Mouse (Mus musculus) liver, adult 2 months (tissue): ENCODE results near the gene Trpm1. TPM values are rescaled to one million over a fixed set of nuclear protein-coding genes. Genes with fewer than 3 reads are reported as not detected.

Experiments used
- DNase-seq: peaks from one replicate; pipeline ENCODE4 v3.0.0-alpha.2; 2011; ENCODE audit warnings: low read depth, low spot score; ENCODE audit errors: extremely low read depth
- H3K27ac ChIP-seq: fragments of 200-500 bp; replicated peaks from 2 replicates; pipeline ENCODE4 v1.5.1; 2012; ENCODE audit warnings: low read depth, mild to moderate bottlenecking, control low read depth, inconsistent platforms, low read length; ENCODE audit not compliant: insufficient read depth
- H3K27me3 ChIP-seq: fragments of 200-500 bp; 2 replicates; pipeline ENCODE4 v1.6.1; 2012; ENCODE audit warnings: mild to moderate bottlenecking, moderate library complexity, low read length, inconsistent platforms; ENCODE audit not compliant: control insufficient read depth, insufficient read depth
- H3K36me3 ChIP-seq: fragments of 200-500 bp; 2 replicates; pipeline ENCODE4 v1.6.1; 2012; ENCODE audit warnings: low read length, inconsistent platforms; ENCODE audit not compliant: control insufficient read depth, insufficient read depth
- H3K4me1 ChIP-seq: fragments of 200-500 bp; 2 replicates; pipeline ENCODE4 v1.6.1; 2011; ENCODE audit warnings: low read length; ENCODE audit not compliant: control insufficient read depth, insufficient read depth
- H3K4me3 ChIP-seq: fragments of 200-500 bp; 2 replicates; pipeline ENCODE4 v1.5.1; 2011; ENCODE audit warnings: low read depth, mild to moderate bottlenecking, control low read depth, low read length, moderate library complexity; ENCODE audit not compliant: insufficient read depth
- H3K79me2 ChIP-seq: fragments of 200-500 bp; 2 replicates; pipeline ENCODE4 v1.6.1; 2012; ENCODE audit warnings: inconsistent platforms, mild to moderate bottlenecking, low read length, moderate library complexity; ENCODE audit not compliant: control insufficient read depth, insufficient read depth
- H3K9ac ChIP-seq: fragments of 200-500 bp; 2 replicates; pipeline ENCODE4 v1.6.1; 2012; ENCODE audit warnings: low read depth, mild to moderate bottlenecking, control low read depth, inconsistent platforms, low read length
- CTCF ChIP-seq: fragments of 200-500 bp; IDR thresholded peaks from 2 replicates; pipeline ENCODE4 v1.5.1; 2011; ENCODE audit warnings: low read depth, low read length, control low read depth
- POLR2A ChIP-seq: fragments of 200-500 bp; IDR thresholded peaks from 2 replicates; pipeline ENCODE4 v1.6.1; 2011; ENCODE audit warnings: low read length, control low read depth; ENCODE audit not compliant: insufficient read depth; ENCODE audit errors: extremely low read depth
- WGBS: fragments of 180-500 bp; shearing (Covaris S2); methylation state at CpG from one replicate; pipeline ENCODE4 v1.1.7; 2018; 5-methylcytosine and 5-hydroxymethylcytosine counted together
- polyA plus RNA-seq: library from polyadenylated mRNA; depleted of rRNA; stranded (reverse); fragments of >200 nt; gene quantifications from 2 replicates; pipeline ENCODE4 v1.2.3, GENCODE M21; 2012
- total RNA-seq: library from RNA; depleted of rRNA; stranded (reverse); fragments of >200 nt; gene quantifications from 2 replicates; pipeline ENCODE4 v1.2.3, GENCODE M21; 2014

Gene Trpm1
- total and polyA plus RNA-seq, 2 experiments = 0.04 TPM; not detected in 1

DNA sequence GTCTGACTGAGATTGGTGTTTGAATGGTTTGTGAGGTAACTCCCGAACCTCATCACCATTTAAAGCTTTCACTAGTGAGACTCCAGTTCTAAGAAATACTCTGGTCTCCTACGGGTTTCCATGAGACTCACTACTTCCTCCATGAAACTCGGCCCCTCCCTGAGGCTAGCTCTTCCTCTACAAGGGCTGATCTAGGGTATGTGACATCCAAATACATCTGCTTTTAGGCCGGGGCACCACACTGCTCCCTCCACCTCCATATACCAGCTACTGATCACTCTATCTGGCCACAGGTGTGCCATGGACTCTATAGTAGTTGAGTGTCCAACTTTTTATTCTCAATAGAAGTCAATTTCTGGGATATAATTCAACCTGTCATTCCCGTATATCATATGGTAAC, 69.6 kb downstream of the Trpm1 start:
- H3K4me3 ChIP-seq = no peak overlapping the region
- no peaks in the 10 kb centered on the region for H3K79me2 ChIP-seq
- no peak overlapping the region for H3K27ac ChIP-seq
- no peaks in the 10 kb centered on the region for H3K27me3 ChIP-seq
- no peak for TF ChIP-seq POLR2A
- TF ChIP-seq CTCF = no peak
- H3K4me1 ChIP-seq = no peaks in the 10 kb centered on the region
- WGBS = 86% methylated on average over 5 of the region's 5 CpGs
- H3K9ac ChIP-seq = no peak overlapping the region
- no peak for DNase-seq
- no peaks in the 10 kb centered on the region for H3K36me3 ChIP-seq

DNA sequence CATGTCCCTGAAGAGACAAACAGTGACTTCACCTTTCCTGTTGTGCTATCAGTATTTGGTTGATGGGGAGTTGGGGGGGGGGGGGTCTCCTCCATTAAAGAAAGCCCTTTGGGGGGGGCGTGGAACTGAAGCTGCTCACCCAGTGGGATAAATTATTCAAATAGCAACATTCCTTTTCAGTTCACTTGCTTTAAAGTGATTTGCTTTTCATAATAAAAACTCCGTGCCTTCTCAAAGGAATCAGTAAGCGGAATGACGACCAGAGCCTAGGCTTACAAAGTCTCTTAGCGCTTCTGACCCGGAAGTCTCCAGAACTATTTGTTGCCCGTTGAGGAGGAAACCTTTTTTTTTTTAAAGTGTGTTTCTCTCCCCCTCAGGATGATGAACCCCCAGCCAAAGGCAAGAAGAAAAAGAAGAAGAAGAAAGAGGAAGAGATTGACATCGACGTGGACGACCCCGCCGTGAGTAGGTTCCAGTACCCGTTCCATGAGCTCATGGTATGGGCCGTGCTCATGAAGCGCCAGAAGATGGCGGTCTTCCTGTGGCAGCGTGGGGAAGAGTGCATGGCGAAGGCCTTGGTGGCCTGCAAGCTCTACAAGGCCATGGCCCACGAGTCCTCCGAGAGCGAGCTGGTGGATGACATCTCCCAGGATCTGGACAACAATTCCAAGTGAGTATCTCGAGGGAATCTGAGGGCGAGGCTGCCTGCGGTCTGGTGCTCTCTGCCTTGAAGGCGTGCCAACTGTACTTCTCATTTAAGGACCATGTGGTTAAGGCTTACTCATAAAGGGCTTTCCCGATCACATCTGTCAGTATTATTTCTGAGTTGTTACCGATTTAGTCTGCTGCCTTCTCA, 72.9 kb downstream of the Trpm1 start:
- no peak for DNase-seq
- TF ChIP-seq CTCF = no peak
- TF ChIP-seq POLR2A = no peak
- Histone ChIP-seq H3K36me3 (no peaks in the 10 kb centered on the region), H3K9ac (no peak overlapping the region), H3K79me2 (no peaks in the 10 kb centered on the region), H3K27ac (no peak overlapping the region), H3K4me1 (no peaks in the 10 kb centered on the region), H3K4me3 (no peak overlapping the region), H3K27me3 (no peaks in the 10 kb centered on the region)
- 91% methylated on average over 27 of the region's 27 CpGs for WGBS

DNA sequence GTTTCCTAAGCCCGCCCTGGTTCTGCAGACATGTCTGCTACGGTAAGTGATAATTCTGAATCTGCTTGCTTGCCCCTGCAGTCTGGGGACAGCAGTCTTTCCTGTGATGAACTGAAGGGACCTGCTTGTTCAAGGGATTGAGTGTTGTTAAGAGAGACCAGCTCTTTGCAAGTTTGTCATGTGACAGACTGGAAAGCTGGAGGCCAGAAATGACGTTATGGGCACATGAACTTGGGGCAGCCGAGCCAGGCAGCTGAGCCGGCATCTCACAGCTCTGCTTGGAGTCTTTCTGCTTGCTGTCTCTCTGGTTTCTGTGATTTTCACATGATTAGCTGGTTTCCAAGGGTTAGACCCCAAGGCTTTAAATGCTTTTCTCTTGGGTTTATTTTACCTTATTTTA, 74.0 kb downstream of the Trpm1 start:
- TF ChIP-seq CTCF = no peak
- TF ChIP-seq POLR2A = no peak
- H3K9ac ChIP-seq = no peak overlapping the region
- H3K4me3 ChIP-seq = no peak overlapping the region
- no peak for DNase-seq
- 88% methylated on average over 5 of the region's 5 CpGs for WGBS
- no peaks in the 10 kb centered on the region for H3K4me1 ChIP-seq
- no peaks in the 10 kb centered on the region for H3K27me3 ChIP-seq
- no peaks in the 10 kb centered on the region for H3K36me3 ChIP-seq
- H3K27ac ChIP-seq = no peak overlapping the region
- no peaks in the 10 kb centered on the region for H3K79me2 ChIP-seq

DNA sequence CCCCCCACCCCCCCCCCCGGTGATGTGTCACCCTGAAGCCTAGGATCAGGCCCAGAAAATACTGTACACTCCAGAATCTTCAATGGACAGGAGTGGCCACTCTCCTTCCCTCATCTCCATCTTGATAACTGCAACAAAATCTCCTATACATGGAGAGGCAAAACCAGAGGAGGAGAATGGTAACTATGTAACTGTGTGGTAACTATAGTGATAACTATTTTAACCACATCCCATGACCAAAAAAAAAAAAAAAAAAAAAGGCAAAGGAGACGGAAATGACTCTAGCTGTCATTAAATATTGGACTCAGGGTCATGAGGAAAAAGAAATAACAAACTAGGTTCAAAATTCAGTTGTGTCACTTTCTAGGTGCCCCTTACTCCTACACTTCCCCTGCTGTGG, 74.7 kb downstream of the Trpm1 start:
- Histone ChIP-seq H3K36me3 (no peaks in the 10 kb centered on the region), H3K4me1 (no peaks in the 10 kb centered on the region), H3K27me3 (no peaks in the 10 kb centered on the region), H3K4me3 (no peak overlapping the region), H3K79me2 (no peaks in the 10 kb centered on the region), H3K27ac (no peak overlapping the region), H3K9ac (no peak overlapping the region)
- DNase-seq = no peak
- WGBS = 86% methylated on average over 2 of the region's 2 CpGs
- no peak for TF ChIP-seq CTCF
- TF ChIP-seq POLR2A = no peak

DNA sequence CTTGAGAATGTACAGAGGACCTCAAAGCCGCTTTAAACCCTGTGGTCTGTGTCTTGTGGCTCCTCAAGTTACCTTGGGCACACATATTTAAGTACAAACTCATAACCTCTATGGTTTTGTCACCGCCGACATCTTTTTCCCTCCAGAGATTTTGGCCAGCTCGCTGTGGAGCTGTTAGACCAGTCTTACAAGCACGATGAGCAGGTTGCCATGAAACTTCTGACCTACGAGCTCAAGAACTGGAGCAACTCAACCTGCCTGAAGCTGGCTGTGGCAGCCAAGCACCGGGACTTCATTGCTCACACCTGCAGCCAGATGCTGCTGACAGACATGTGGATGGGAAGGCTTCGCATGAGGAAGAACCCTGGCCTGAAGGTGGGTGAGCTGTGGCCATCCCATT, 76.3 kb downstream of the Trpm1 start:
- no peak overlapping the region for H3K4me3 ChIP-seq
- H3K4me1 ChIP-seq = no peaks in the 10 kb centered on the region
- no peaks in the 10 kb centered on the region for H3K27me3 ChIP-seq
- WGBS = 92% methylated on average over 8 of the region's 8 CpGs
- no peak overlapping the region for H3K27ac ChIP-seq
- no peak for TF ChIP-seq POLR2A
- no peak for TF ChIP-seq CTCF
- no peak overlapping the region for H3K9ac ChIP-seq
- DNase-seq = no peak
- no peaks in the 10 kb centered on the region for H3K79me2 ChIP-seq
- H3K36me3 ChIP-seq = no peaks in the 10 kb centered on the region

- peak; percentile 5 for DNase-seq
- H3K4me3 ChIP-seq = no peak overlapping the region
- H3K27me3 ChIP-seq = no peaks in the 10 kb centered on the region
- WGBS = 96% methylated on average over 1 of the region's 1 CpGs
- TF ChIP-seq CTCF (peak; percentile 31; the same call in 1 of the 2 replicates), POLR2A (no peak)
- no peak overlapping the region for H3K27ac ChIP-seq
- H3K4me1 ChIP-seq = no peaks in the 10 kb centered on the region
- H3K9ac ChIP-seq = no peak overlapping the region
- H3K36me3 ChIP-seq = no peaks in the 10 kb centered on the region
- H3K79me2 ChIP-seq = no peaks in the 10 kb centered on the region
Measured at GRCm38 (mm10) chr7:64231001-64231400, 77.4 kb downstream of the Trpm1 start.
